7 mouse cellular contexts compared by ENCODE assay signal in genomic region chr7:16875326-16875725, GRCm38 (mm10). TPM values are rescaled to one million over a fixed set of nuclear protein-coding genes. Genes with fewer than 3 reads are reported as not detected.
DNase-seq lines count a peak whose midpoint lies in the region; ATAC-seq and TF ChIP-seq lines count a peak whose summit lies in the region.

No protein-coding gene starts in this region.

- H3K4me1 ChIP-seq in lung, embryonic 16.5 days (replicated peaks; ENCODE audit: control insufficient read depth, insufficient read depth, low read length), result peaks cover 19% of the 10 kb centered on the region
- no peaks in the 10 kb centered on the region for H3K4me1 ChIP-seq in embryonic fibroblast, embryonic 13.5 days (ENCODE audit: control insufficient read depth, insufficient read depth, low read length)
- peaks cover 43% of the 10 kb centered on the region for H3K4me1 ChIP-seq in limb, embryonic 10.5 days
- H3K4me1 ChIP-seq in small intestine, adult 2 months (ENCODE audit: control insufficient read depth, insufficient read depth, insufficient read length, low read length), result peaks cover 3% of the 10 kb centered on the region

- peak overlapping the region; percentile 41 for H3K27ac ChIP-seq in lung, embryonic 16.5 days (ENCODE audit: low read length)
- H3K27ac ChIP-seq in embryonic fibroblast, embryonic 13.5 days (ENCODE audit: insufficient read depth, low read length), result no peak overlapping the region
- peak overlapping the region; percentile 96 for H3K27ac ChIP-seq in limb, embryonic 10.5 days
- H3K27ac ChIP-seq in small intestine, adult 2 months (ENCODE audit: insufficient read depth, low read depth, low read length), result peak overlapping the region; percentile 53; the same call in 1 of the 2 replicates

- no peak; the same call in 1 of the 2 replicates for ATAC-seq in lung, embryonic 16.5 days (ENCODE audit: low read depth)
- no peak for ATAC-seq in monocyte, adult 5-6 weeks (replicated peaks; ENCODE audit: insufficient number of reproducible peaks, low FRiP score, low TSS enrichment, poor library complexity, severe bottlenecking)

- H3K9ac ChIP-seq in lung, embryonic 16.5 days (ENCODE audit: low read length), result peak overlapping the region; percentile 79

- TF ChIP-seq CTCF in embryonic fibroblast, embryonic 13.5 days (IDR thresholded peaks at IDR 0.05; ENCODE audit: borderline replicate concordance, insufficient read depth, low read length), result no peak
- no peak for TF ChIP-seq CTCF in small intestine, adult 2 months (IDR thresholded peaks at IDR 0.05; ENCODE audit: extremely low read depth, insufficient read length, insufficient replicate concordance, low read depth, low read length)

- under 1% methylated on average over 24 of the region's 42 CpGs for WGBS in lung, embryonic 16.5 days
- WGBS in limb, embryonic 10.5 days, result under 1% methylated on average over 42 of the region's 42 CpGs
- under 1% methylated on average over 41 of the region's 42 CpGs for WGBS in small intestine, adult 2 months

- TF ChIP-seq POLR2A in embryonic fibroblast, embryonic 13.5 days (IDR thresholded peaks at IDR 0.05; ENCODE audit: low read depth, low read length), result no peak
- TF ChIP-seq POLR2A in small intestine, adult 2 months (IDR thresholded peaks at IDR 0.05; ENCODE audit: low read depth, low read length), result no peak

- DNase-seq in lung, postnatal 4 days, result no peak
- DNase-seq in limb, embryonic 10.5 days (ENCODE audit: low spot score), result no peak
- DNase-seq in layer of hippocampus, adult 18-20 months (ENCODE audit: low spot score in 2 of 2), result no peak

- H3K4me3 ChIP-seq in lung, embryonic 16.5 days (ENCODE audit: low read length), result peak overlapping the region; percentile 73
- peak overlapping the region; percentile 84 for H3K4me3 ChIP-seq in embryonic fibroblast, embryonic 13.5 days (ENCODE audit: insufficient read depth, low read length)
- H3K4me3 ChIP-seq in limb, embryonic 10.5 days, result peak overlapping the region; percentile 94
- H3K4me3 ChIP-seq in small intestine, adult 2 months (ENCODE audit: low read depth, low read length), result peak overlapping the region; percentile 73

- no peaks in the 10 kb centered on the region; the same call in 1 of the 2 replicates for H3K27me3 ChIP-seq in lung, embryonic 16.5 days (ENCODE audit: control insufficient read depth, insufficient read depth, low read depth, low read length)
- H3K27me3 ChIP-seq in limb, embryonic 10.5 days (ENCODE audit: low read depth, poor library complexity, severe bottlenecking), result no peaks in the 10 kb centered on the region
- H3K27me3 ChIP-seq in small intestine, adult 2 months (ENCODE audit: control insufficient read depth, insufficient read depth, low read length), result 0 out of 2 replicates have a peak, but pooled peaks cover 3% of the 10 kb centered on the region

- no peaks in the 10 kb centered on the region for H3K36me3 ChIP-seq in lung, embryonic 16.5 days (ENCODE audit: control insufficient read depth, insufficient read depth, low read length)
- H3K36me3 ChIP-seq in limb, embryonic 10.5 days, result peaks cover 44% of the 10 kb centered on the region
- H3K36me3 ChIP-seq in small intestine, adult 2 months (ENCODE audit: control insufficient read depth, insufficient read depth, low read length), result peaks cover 5% of the 10 kb centered on the region; the same call in 1 of the 2 replicates

- no peaks in the 10 kb centered on the region for H3K9me3 ChIP-seq in lung, embryonic 16.5 days (ENCODE audit: control insufficient read depth, low read length)
- no peaks in the 10 kb centered on the region for H3K9me3 ChIP-seq in limb, embryonic 10.5 days (replicated peaks)

- H3K4me2 ChIP-seq in lung, embryonic 16.5 days (ENCODE audit: low read depth, low read length), result peak overlapping the region; percentile 77

RNA-seq across cellular contexts. Expression of gene Dact3, which starts 0.2 kb away (rescaled TPM):
- 2.1 and 2.2 TPM in 2 replicates for polyA plus RNA-seq in lung, embryonic 16.5 days (2015; fragmentation: Nextera tagmentation; extraction: Ambion mirVana)
- 34.8 and 37.3 TPM in 2 replicates for polyA plus RNA-seq in embryonic fibroblast, embryonic 13.5 days (2011; ENCODE audit: insufficient read length, low read depth, missing spikeins)
- polyA plus RNA-seq in limb, embryonic 10.5 days (2016; fragmentation: Nextera tagmentation; extraction: Ambion mirVana), result 7.0 and 8.2 TPM in 2 replicates
- 21.6 and 24.2 TPM in 2 replicates for polyA plus RNA-seq in small intestine, adult 2 months (2012; rRNA removed)
- 100 to 1,000 TPM; 173 to 175 TPM for total RNA-seq in layer of hippocampus, adult 18-20 months (2021)
- total RNA-seq in monocyte, adult 5-6 weeks (2017), result not detected in 3 replicates

RNA-seq across cellular contexts. Expression of gene Gng8, which starts 16.3 kb away (rescaled TPM):
- polyA plus RNA-seq in lung, embryonic 16.5 days (2015; fragmentation: Nextera tagmentation; extraction: Ambion mirVana), result 12.9 and 13.0 TPM in 2 replicates
- polyA plus RNA-seq in embryonic fibroblast, embryonic 13.5 days (2011; ENCODE audit: insufficient read length, low read depth, missing spikeins), result 24.1 and 24.7 TPM in 2 replicates
- 15.4 and 18.5 TPM in 2 replicates for polyA plus RNA-seq in limb, embryonic 10.5 days (2016; fragmentation: Nextera tagmentation; extraction: Ambion mirVana)
- 2.1 and 2.2 TPM in 2 replicates for polyA plus RNA-seq in small intestine, adult 2 months (2012; rRNA removed)
- total RNA-seq in layer of hippocampus, adult 18-20 months (2021), result 1 to 10 TPM; 2.6 to 2.8 TPM
- not detected in 3 replicates for total RNA-seq in monocyte, adult 5-6 weeks (2017)

RNA-seq across cellular contexts. Expression of gene Ptgir, which starts 31.0 kb away (rescaled TPM):
- polyA plus RNA-seq in lung, embryonic 16.5 days (2015; fragmentation: Nextera tagmentation; extraction: Ambion mirVana), result 2.6 and 2.8 TPM in 2 replicates
- 1.4 and 1.6 TPM in 2 replicates for polyA plus RNA-seq in embryonic fibroblast, embryonic 13.5 days (2011; ENCODE audit: insufficient read length, low read depth, missing spikeins)
- polyA plus RNA-seq in limb, embryonic 10.5 days (2016; fragmentation: Nextera tagmentation; extraction: Ambion mirVana), result 0.18 and 0.43 TPM in 2 replicates
- 1.2 and 1.7 TPM in 2 replicates for polyA plus RNA-seq in small intestine, adult 2 months (2012; rRNA removed)
- under 1 TPM in 1 of 2 experiments, not detected in 1; 0.10 TPM for total RNA-seq in layer of hippocampus, adult 18-20 months (2021)
- 9.8 to 15.4 TPM (median 14.0 TPM) in 3 replicates for total RNA-seq in monocyte, adult 5-6 weeks (2017)

RNA-seq across cellular contexts. Expression of gene Prkd2, which starts 32.6 kb away (rescaled TPM):
- 21.7 and 23.3 TPM in 2 replicates for polyA plus RNA-seq in lung, embryonic 16.5 days (2015; fragmentation: Nextera tagmentation; extraction: Ambion mirVana)
- 17.2 and 17.8 TPM in 2 replicates for polyA plus RNA-seq in embryonic fibroblast, embryonic 13.5 days (2011; ENCODE audit: insufficient read length, low read depth, missing spikeins)
- polyA plus RNA-seq in limb, embryonic 10.5 days (2016; fragmentation: Nextera tagmentation; extraction: Ambion mirVana), result 15.0 and 15.6 TPM in 2 replicates
- polyA plus RNA-seq in small intestine, adult 2 months (2012; rRNA removed), result 22.9 and 44.0 TPM in 2 replicates
- total RNA-seq in layer of hippocampus, adult 18-20 months (2021), result 1 to 10 TPM; 4.7 to 6.1 TPM
- total RNA-seq in monocyte, adult 5-6 weeks (2017), result 13.1 to 26.6 TPM (median 15.6 TPM) in 3 replicates

RNA-seq across cellular contexts. Expression of gene Calm3, which starts 48.6 kb away (rescaled TPM):
- 116 and 118 TPM in 2 replicates for polyA plus RNA-seq in lung, embryonic 16.5 days (2015; fragmentation: Nextera tagmentation; extraction: Ambion mirVana)
- polyA plus RNA-seq in embryonic fibroblast, embryonic 13.5 days (2011; ENCODE audit: insufficient read length, low read depth, missing spikeins), result 520 and 588 TPM in 2 replicates
- polyA plus RNA-seq in limb, embryonic 10.5 days (2016; fragmentation: Nextera tagmentation; extraction: Ambion mirVana), result 127 and 134 TPM in 2 replicates
- polyA plus RNA-seq in small intestine, adult 2 months (2012; rRNA removed), result 147 and 452 TPM in 2 replicates
- total RNA-seq in layer of hippocampus, adult 18-20 months (2021), result 1,000 to 10,000 TPM; 2,132 to 2,161 TPM
- 169 to 298 TPM (median 195 TPM) in 3 replicates for total RNA-seq in monocyte, adult 5-6 weeks (2017)
